In the genomic region with DNA sequence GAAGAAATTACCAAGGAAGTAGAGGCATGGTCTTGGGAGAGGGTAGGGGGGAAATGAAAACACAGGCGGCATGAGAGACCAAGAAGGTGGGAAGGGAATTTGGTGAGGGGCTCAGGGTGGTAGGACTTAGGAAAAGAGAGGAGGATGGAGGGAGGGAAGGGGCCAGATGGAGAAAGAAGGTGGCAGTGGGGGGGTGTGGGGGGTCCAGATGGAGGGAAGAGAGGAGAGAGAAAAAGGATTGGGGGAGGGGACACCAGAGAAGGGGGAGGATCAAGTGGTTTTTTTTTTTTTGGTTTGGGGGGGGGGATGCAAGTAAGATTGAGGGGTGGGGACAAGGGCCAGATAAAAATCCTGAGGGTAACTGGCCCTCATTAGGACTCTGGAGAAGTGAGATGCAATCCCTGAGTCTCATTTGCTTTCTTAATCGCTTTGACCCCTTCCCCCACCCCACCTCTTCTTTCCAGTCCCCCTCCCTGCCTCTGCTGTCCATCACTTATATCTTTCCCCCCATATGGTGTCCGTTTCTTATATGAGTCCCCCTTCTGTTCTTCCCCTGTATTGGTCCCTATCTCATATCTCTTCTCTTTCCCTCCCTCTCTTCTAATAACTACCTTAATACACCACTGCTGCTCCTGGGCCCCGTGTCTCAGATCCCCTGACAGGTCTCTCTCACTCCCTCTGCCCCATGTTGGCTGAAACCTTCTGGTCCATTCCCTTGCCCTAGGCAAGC, we compare ENCODE assay signal across 8 mouse cellular contexts. TPM values are rescaled to one million over a fixed set of nuclear protein-coding genes. Genes with fewer than 3 reads are reported as not detected.
DNase-seq lines count a peak whose midpoint lies in the region; ATAC-seq lines count a peak whose summit lies in the region.

No protein-coding gene starts in this region.

- no peak for ATAC-seq in heart, embryonic 14.5 days (ENCODE audit: insufficient number of reproducible peaks, insufficient read depth, low FRiP score, low read depth)
- no peak for ATAC-seq in midbrain, embryonic 12.5 days (ENCODE audit: low FRiP score, low read depth)
- ATAC-seq in granulocyte monocyte progenitor cell, adult 5-6 weeks (replicated peaks; ENCODE audit: poor library complexity, severe bottlenecking) = no peak

- peak overlapping the region; percentile 70 for H3K4me2 ChIP-seq in heart, embryonic 14.5 days (ENCODE audit: low read length)
- peak overlapping the region; percentile 98 for H3K4me2 ChIP-seq in midbrain, embryonic 12.5 days (replicated peaks)

- no peaks in the 10 kb centered on the region for H3K27me3 ChIP-seq in heart, embryonic 14.5 days (ENCODE audit: control insufficient read depth, insufficient read depth, low read length)
- no peaks in the 10 kb centered on the region for H3K27me3 ChIP-seq in hindbrain, embryonic 10.5 days (ENCODE audit: insufficient read depth, poor library complexity, severe bottlenecking)
- H3K27me3 ChIP-seq in midbrain, embryonic 12.5 days = no peaks in the 10 kb centered on the region

- H3K9ac ChIP-seq in heart, embryonic 14.5 days (ENCODE audit: low read length) = peak overlapping the region; percentile 68
- H3K9ac ChIP-seq in midbrain, embryonic 12.5 days (replicated peaks) = peak overlapping the region; percentile 86

- no peak for DNase-seq in heart, adult 9 months (ENCODE audit: low spot score in 2 of 2)
- peak; percentile 64 for DNase-seq in MEL-GATA-1-ER (ENCODE audit: extremely low read depth, low read depth)
- no peak for DNase-seq in hindbrain, embryonic 10.5 days (ENCODE audit: low spot score)
- no peak for DNase-seq in c-Kit-positive CD71-positive TER-119-positive erythroid progenitor cells, embryonic 14.5 days (ENCODE audit: low spot score)
- no peak for DNase-seq in adrenal gland, postnatal 4 days (ENCODE audit: low spot score in 2 of 2)

- no peaks in the 10 kb centered on the region for H3K9me3 ChIP-seq in heart, embryonic 14.5 days (ENCODE audit: control insufficient read depth, low read length)
- H3K9me3 ChIP-seq in hindbrain, embryonic 10.5 days = no peaks in the 10 kb centered on the region
- no peaks in the 10 kb centered on the region for H3K9me3 ChIP-seq in midbrain, embryonic 12.5 days

- peaks cover 9% of the 10 kb centered on the region for H3K36me3 ChIP-seq in heart, embryonic 14.5 days (ENCODE audit: control insufficient read depth, insufficient read depth, low read length)
- H3K36me3 ChIP-seq in hindbrain, embryonic 10.5 days = peaks cover 20% of the 10 kb centered on the region
- peaks cover 6% of the 10 kb centered on the region for H3K36me3 ChIP-seq in midbrain, embryonic 12.5 days

- H3K4me3 ChIP-seq in heart, embryonic 14.5 days (ENCODE audit: control insufficient read depth in 1 of 2, insufficient read depth in 1 of 2, low read depth in 1 of 2, low read length in 2 of 2) = peak overlapping the region; percentile 42 to 44
- H3K4me3 ChIP-seq in hindbrain, embryonic 10.5 days = peak overlapping the region; percentile 61
- H3K4me3 ChIP-seq in midbrain, embryonic 12.5 days = peak overlapping the region; percentile 60

- peaks cover 22 to 42% of the 10 kb centered on the region in 2 experiments for H3K4me1 ChIP-seq in heart, embryonic 14.5 days (ENCODE audit: control insufficient read depth in 2 of 2, insufficient read depth in 2 of 2, low read length in 2 of 2)
- peaks cover 88% of the 10 kb centered on the region for H3K4me1 ChIP-seq in hindbrain, embryonic 10.5 days (replicated peaks)
- H3K4me1 ChIP-seq in midbrain, embryonic 12.5 days = peaks cover 72% of the 10 kb centered on the region

- WGBS in heart, embryonic 14.5 days = 28% methylated on average over 4 of the region's 4 CpGs
- 9% methylated on average over 4 of the region's 4 CpGs for WGBS in hindbrain, embryonic 10.5 days
- 9% methylated on average over 4 of the region's 4 CpGs for WGBS in midbrain, embryonic 12.5 days

- peak overlapping the region in 1 of 2 experiments; percentile 57; a peak in 1 of 4 replicates for H3K27ac ChIP-seq in heart, embryonic 14.5 days (replicated peaks in 1 of 2; ENCODE audit: control insufficient read depth in 1 of 2, insufficient read depth in 1 of 2, low read depth in 2 of 2, low read length in 2 of 2)
- peak overlapping the region; percentile 96 for H3K27ac ChIP-seq in hindbrain, embryonic 10.5 days
- peak overlapping the region; percentile 97 for H3K27ac ChIP-seq in midbrain, embryonic 12.5 days (replicated peaks)

RNA-seq across cellular contexts. Expression of gene Syngap1, which starts 1.0 kb away (rescaled TPM):
- 1.5 TPM in 2 replicates for polyA plus RNA-seq in heart, embryonic 14.5 days (2014; fragmentation: Nextera tagmentation; extraction: Ambion mirVana)
- 2.0 TPM in 2 replicates for polyA plus RNA-seq in hindbrain, embryonic 10.5 days (2016; fragmentation: Nextera tagmentation; extraction: Ambion mirVana)
- 3.3 and 3.6 TPM in 2 replicates for polyA plus RNA-seq in midbrain, embryonic 12.5 days (2016; fragmentation: Nextera tagmentation; extraction: Ambion mirVana)
- 10 to 100 TPM; 29.7 to 37.1 TPM for total RNA-seq in adrenal gland, postnatal 4 days (2021)
- total RNA-seq in granulocyte monocyte progenitor cell, adult 5-6 weeks (2014; fragmentation: Nextera tagmentation) = 7.2 and 10.1 TPM in 2 replicates
- total RNA-seq in granulocyte monocyte progenitor cell, adult 5-6 weeks (2017) = 0.31 and 0.69 TPM in 2 replicates

RNA-seq across cellular contexts. Expression of gene Cuta, which starts 2.6 kb away (rescaled TPM):
- 156 and 173 TPM in 2 replicates for polyA plus RNA-seq in heart, embryonic 14.5 days (2014; fragmentation: Nextera tagmentation; extraction: Ambion mirVana)
- 186 and 189 TPM in 2 replicates for polyA plus RNA-seq in hindbrain, embryonic 10.5 days (2016; fragmentation: Nextera tagmentation; extraction: Ambion mirVana)
- 156 and 159 TPM in 2 replicates for polyA plus RNA-seq in midbrain, embryonic 12.5 days (2016; fragmentation: Nextera tagmentation; extraction: Ambion mirVana)
- 100 to 1,000 TPM; 127 to 132 TPM for total RNA-seq in adrenal gland, postnatal 4 days (2021)
- total RNA-seq in granulocyte monocyte progenitor cell, adult 5-6 weeks (2014; fragmentation: Nextera tagmentation) = 226 and 256 TPM in 2 replicates
- total RNA-seq in granulocyte monocyte progenitor cell, adult 5-6 weeks (2017) = 47.5 and 60.5 TPM in 2 replicates

RNA-seq across cellular contexts. Expression of gene Phf1, which starts 9.2 kb away (rescaled TPM):
- polyA plus RNA-seq in heart, embryonic 14.5 days (2014; fragmentation: Nextera tagmentation; extraction: Ambion mirVana) = 5.2 and 8.0 TPM in 2 replicates
- 4.5 and 8.2 TPM in 2 replicates for polyA plus RNA-seq in hindbrain, embryonic 10.5 days (2016; fragmentation: Nextera tagmentation; extraction: Ambion mirVana)
- 11.6 and 11.9 TPM in 2 replicates for polyA plus RNA-seq in midbrain, embryonic 12.5 days (2016; fragmentation: Nextera tagmentation; extraction: Ambion mirVana)
- total RNA-seq in adrenal gland, postnatal 4 days (2021) = 10 to 100 TPM; 32.0 to 33.4 TPM
- total RNA-seq in granulocyte monocyte progenitor cell, adult 5-6 weeks (2014; fragmentation: Nextera tagmentation) = 3.4 and 9.3 TPM in 2 replicates
- total RNA-seq in granulocyte monocyte progenitor cell, adult 5-6 weeks (2017) = 1.4 and 2.1 TPM in 2 replicates

RNA-seq across cellular contexts. Expression of gene Kifc5b, which starts 25.1 kb away (rescaled TPM):
- polyA plus RNA-seq in heart, embryonic 14.5 days (2014; fragmentation: Nextera tagmentation; extraction: Ambion mirVana) = 4.2 and 5.0 TPM in 2 replicates
- polyA plus RNA-seq in hindbrain, embryonic 10.5 days (2016; fragmentation: Nextera tagmentation; extraction: Ambion mirVana) = 9.2 and 12.0 TPM in 2 replicates
- polyA plus RNA-seq in midbrain, embryonic 12.5 days (2016; fragmentation: Nextera tagmentation; extraction: Ambion mirVana) = 6.3 and 9.1 TPM in 2 replicates
- total RNA-seq in adrenal gland, postnatal 4 days (2021) = 10 to 100 TPM; 11.8 to 12.2 TPM
- 6.0 and 6.2 TPM in 2 replicates for total RNA-seq in granulocyte monocyte progenitor cell, adult 5-6 weeks (2014; fragmentation: Nextera tagmentation)
- total RNA-seq in granulocyte monocyte progenitor cell, adult 5-6 weeks (2017) = 8.7 and 12.6 TPM in 2 replicates

RNA-seq across cellular contexts. Expression of gene Zbtb9, which starts 31.0 kb away (rescaled TPM):
- polyA plus RNA-seq in heart, embryonic 14.5 days (2014; fragmentation: Nextera tagmentation; extraction: Ambion mirVana) = 6.8 TPM in 2 replicates
- polyA plus RNA-seq in hindbrain, embryonic 10.5 days (2016; fragmentation: Nextera tagmentation; extraction: Ambion mirVana) = 16.5 and 19.9 TPM in 2 replicates
- polyA plus RNA-seq in midbrain, embryonic 12.5 days (2016; fragmentation: Nextera tagmentation; extraction: Ambion mirVana) = 18.5 and 19.9 TPM in 2 replicates
- total RNA-seq in adrenal gland, postnatal 4 days (2021) = 1 to 10 TPM; 8.0 to 9.6 TPM
- total RNA-seq in granulocyte monocyte progenitor cell, adult 5-6 weeks (2014; fragmentation: Nextera tagmentation) = 9.4 and 14.4 TPM in 2 replicates
- total RNA-seq in granulocyte monocyte progenitor cell, adult 5-6 weeks (2017) = 14.3 and 17.7 TPM in 2 replicates
